Mouse (Mus musculus): ENCODE measurements around the gene Cog1.

Cog1 gene

GRCm38 (mm10) chr11:113667704-113668103 lies 18.7 kb downstream of the Cog1 start:
- DNase-seq, result no peak

- no peak for DNase-seq
Measured at GRCm38 (mm10) chr11:113668857-113669256, 19.9 kb downstream of the Cog1 start.

- DNase-seq, result no peak
Measured at GRCm38 (mm10) chr11:113669711-113670110, 20.7 kb downstream of the Cog1 start.

GRCm38 (mm10) chr11:113673614-113674013 lies 24.6 kb downstream of the Cog1 start:
- DNase-seq, result no peak

GRCm38 (mm10) chr11:113674595-113674994 lies 25.6 kb downstream of the Cog1 start:
- DNase-seq, result no peak

GRCm38 (mm10) chr11:113676847-113677246 lies 27.9 kb downstream of the Cog1 start:
- no peak for DNase-seq

GRCm38 (mm10) chr11:113677378-113677777 lies 28.4 kb downstream of the Cog1 start:
- DNase-seq, result no peak

- no peak for DNase-seq
Measured at GRCm38 (mm10) chr11:113678373-113678772, 29.4 kb downstream of the Cog1 start.

GRCm38 (mm10) chr11:113680954-113681353 lies 32.0 kb downstream of the Cog1 start:
- DNase-seq, result peak; percentile 82

GRCm38 (mm10) chr11:113681979-113682378 lies 33.0 kb downstream of the Cog1 start:
- no peak for DNase-seq

- DNase-seq, result peak; percentile 90
Measured at GRCm38 (mm10) chr11:113682897-113683626, 34.1 kb downstream of the Cog1 start.

GRCm38 (mm10) chr11:113683627-113683956 lies 34.6 kb downstream of the Cog1 start:
- no peak for DNase-seq

GRCm38 (mm10) chr11:113683957-113684706 lies 35.2 kb downstream of the Cog1 start, which contains the start of the genes Fam104a and D11Wsu47e:
Fam104a (minus strand) TSS chr11:113684155.
D11Wsu47e (plus strand) TSS chr11:113684412.
- peak; percentile 95 for DNase-seq

GRCm38 (mm10) chr11:113684707-113685426 lies 35.9 kb downstream of the Cog1 start:
- DNase-seq, result no peak

- DNase-seq, result no peak
Measured at GRCm38 (mm10) chr11:113687031-113687430, 38.1 kb downstream of the Cog1 start.

- DNase-seq, result no peak
Measured at GRCm38 (mm10) chr11:113690506-113690905, 41.5 kb downstream of the Cog1 start.

GRCm38 (mm10) chr11:113691318-113691717 lies 42.3 kb downstream of the Cog1 start:
- DNase-seq, result no peak

- no peak for DNase-seq
Measured at GRCm38 (mm10) chr11:113691851-113692250, 42.9 kb downstream of the Cog1 start.

- DNase-seq, result no peak
Measured at GRCm38 (mm10) chr11:113697571-113697970, 48.6 kb downstream of the Cog1 start.

GRCm38 (mm10) chr11:113698013-113698545 lies 49.1 kb downstream of the Cog1 start:
- DNase-seq, result peak; percentile 19

- DNase-seq, result no peak
Measured at GRCm38 (mm10) chr11:113699643-113700042, 50.7 kb downstream of the Cog1 start.

- DNase-seq, result peak; percentile 73
Measured at GRCm38 (mm10) chr11:113703758-113704157, 54.8 kb downstream of the Cog1 start.

GRCm38 (mm10) chr11:113705966-113706652 lies 57.1 kb downstream of the Cog1 start:
- no peak for DNase-seq

All from liver (tissue).